Mouse (Mus musculus): ENCODE measurements around the gene Jazf1. TPM values are rescaled to one million over a fixed set of nuclear protein-coding genes. Genes with fewer than 3 reads are reported as not detected.

Jazf1 gene
- polyA plus RNA-seq, 1 experiment from 2014 or later = 33.3 TPM

DNA sequence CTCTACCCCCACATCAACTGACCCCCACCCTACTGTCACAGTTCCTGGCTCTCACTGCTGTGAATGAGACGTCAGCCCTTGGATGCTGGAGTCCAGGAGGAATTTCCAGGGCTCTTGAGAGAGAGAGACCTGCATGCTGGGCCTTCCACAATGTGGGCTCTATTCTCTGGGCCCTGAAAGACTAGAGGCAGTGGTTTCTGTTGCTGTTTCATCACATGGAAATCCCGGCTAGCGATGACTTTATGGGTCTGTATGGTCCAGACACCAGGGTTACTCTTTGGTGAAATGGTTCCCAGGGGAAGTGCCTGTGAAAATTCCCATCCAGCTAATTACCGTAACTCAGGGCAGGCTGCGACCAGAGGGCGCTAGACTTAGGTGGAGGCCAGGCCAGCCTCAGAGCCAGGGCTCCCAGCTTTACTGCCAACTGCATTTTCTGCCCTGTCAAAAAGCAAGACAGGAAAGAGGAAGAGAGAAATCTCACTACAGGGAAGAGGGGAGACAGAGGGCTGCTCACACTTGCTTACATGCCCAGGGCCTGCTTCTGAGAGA, 271.1 kb downstream of the Jazf1 start:
- no peak overlapping the region for H3K9ac ChIP-seq (replicated peaks)
- H3K27ac ChIP-seq (replicated peaks) = no peak overlapping the region
- H3K36me3 ChIP-seq = no peaks in the 10 kb centered on the region
- ATAC-seq (replicated peaks) = no peak
- no peaks in the 10 kb centered on the region for H3K9me3 ChIP-seq
- WGBS = 45% methylated on average over 6 of the region's 6 CpGs
- no peaks in the 10 kb centered on the region for H3K27me3 ChIP-seq
- H3K4me1 ChIP-seq = peaks cover 36% of the 10 kb centered on the region
- H3K4me3 ChIP-seq = no peak overlapping the region
- H3K4me2 ChIP-seq (replicated peaks) = no peak overlapping the region

DNA sequence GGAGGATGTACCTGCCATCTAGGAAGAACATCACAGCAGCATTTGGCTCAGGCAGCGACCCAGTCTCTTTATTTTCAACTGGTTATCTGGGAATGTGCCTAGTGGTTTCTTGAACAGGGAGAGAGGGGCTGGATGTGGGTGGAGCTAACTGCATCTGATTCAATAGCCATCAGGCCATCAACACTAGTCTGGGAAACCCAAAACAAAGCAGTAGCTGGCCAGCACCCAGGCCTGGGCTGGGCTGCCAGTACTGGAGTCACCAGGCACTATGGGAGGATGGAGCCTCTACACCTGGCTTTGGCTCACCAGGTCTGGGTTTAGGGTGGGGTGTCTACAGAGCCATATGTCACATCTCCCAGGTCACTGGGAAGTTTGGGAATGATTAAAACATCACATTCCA, 271.7 kb downstream of the Jazf1 start:
- H3K27ac ChIP-seq (replicated peaks) = no peak overlapping the region
- no peaks in the 10 kb centered on the region for H3K27me3 ChIP-seq
- H3K9me3 ChIP-seq = no peaks in the 10 kb centered on the region
- H3K4me1 ChIP-seq = peaks cover 36% of the 10 kb centered on the region
- H3K9ac ChIP-seq (replicated peaks) = no peak overlapping the region
- peak; percentile 64; the same call in 1 of the 2 replicates for ATAC-seq (replicated peaks)
- H3K36me3 ChIP-seq = no peaks in the 10 kb centered on the region
- WGBS = 26% methylated on average over 1 of the region's 1 CpGs
- no peak overlapping the region for H3K4me2 ChIP-seq (replicated peaks)
- H3K4me3 ChIP-seq = no peak overlapping the region

DNA sequence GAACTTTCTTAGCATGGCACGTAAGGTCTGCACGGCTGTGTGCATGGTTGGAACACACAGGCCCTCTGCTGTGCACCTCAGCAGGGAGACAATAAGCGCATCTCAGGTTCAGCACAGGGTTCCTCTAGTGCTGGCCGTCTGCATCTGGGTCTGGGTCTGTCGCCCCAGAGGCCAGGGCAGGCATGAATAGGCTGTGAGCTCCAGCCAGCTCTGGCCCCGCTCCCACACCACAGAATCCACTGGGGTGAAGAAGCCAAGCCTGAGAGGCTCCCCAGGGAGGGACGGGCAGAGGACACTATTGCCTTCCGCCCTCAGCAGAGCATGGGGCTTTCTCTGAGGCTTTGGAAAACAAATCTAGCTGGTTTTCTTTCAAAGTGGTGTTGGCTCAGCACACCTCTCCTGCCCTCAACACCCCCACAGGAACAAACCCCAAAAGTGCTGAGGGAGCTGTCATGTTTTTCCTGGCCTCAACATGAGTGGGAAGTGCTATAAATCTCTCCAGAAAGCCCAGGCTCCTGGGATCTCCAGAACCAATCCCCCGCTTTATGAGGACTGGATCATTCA, 272.3 kb downstream of the Jazf1 start:
- Histone ChIP-seq H3K9me3 (no peaks in the 10 kb centered on the region), H3K4me3 (no peak overlapping the region), H3K27me3 (no peaks in the 10 kb centered on the region), H3K9ac (replicated peaks) (no peak overlapping the region), H3K27ac (replicated peaks) (peak overlapping the region; percentile 71; the same call in 1 of the 2 replicates), H3K4me1 (peaks cover 36% of the 10 kb centered on the region), H3K4me2 (replicated peaks) (no peak overlapping the region), H3K36me3 (no peaks in the 10 kb centered on the region)
- WGBS = 65% methylated on average over 9 of the region's 9 CpGs
- ATAC-seq (replicated peaks) = no peak

DNA sequence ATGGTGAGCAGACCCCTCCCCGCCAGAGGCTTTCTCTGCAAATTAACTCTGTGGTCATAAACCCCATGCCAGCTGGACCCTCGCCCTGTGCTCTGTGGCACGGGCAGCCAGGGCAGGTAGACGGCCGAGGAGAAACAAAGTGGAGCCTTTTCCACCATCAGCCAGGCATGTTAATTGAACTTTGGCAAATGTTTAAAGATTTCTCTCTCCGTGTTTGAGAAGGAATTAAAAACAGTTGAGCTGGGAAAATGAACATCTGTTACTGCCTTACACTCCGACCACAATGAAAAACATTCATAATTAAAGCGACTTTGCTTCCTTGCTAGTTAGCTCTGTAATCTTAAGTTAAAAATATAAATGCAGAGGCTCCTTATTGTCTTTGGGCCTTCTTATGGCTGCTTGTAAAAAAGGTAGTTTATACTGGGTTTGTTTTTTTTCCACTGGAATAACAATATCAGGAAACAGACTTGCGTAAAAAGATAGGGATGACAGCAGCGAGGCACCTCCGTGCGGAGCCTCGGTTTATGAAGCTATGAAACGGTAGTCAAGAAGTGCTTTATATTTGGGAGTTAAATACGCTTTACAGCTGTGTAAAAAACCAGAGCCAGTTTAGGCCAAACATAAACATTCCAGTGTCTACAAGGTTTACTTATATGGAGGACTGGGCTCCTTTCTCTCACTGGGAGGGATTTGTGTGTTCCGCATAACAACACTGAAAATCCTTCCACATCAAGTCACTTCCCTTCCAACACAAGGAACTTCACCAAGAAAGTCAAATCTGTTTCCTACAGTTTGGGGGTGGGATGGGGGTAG, 273.2 kb downstream of the Jazf1 start:
- H3K4me1 ChIP-seq = peaks cover 38% of the 10 kb centered on the region
- peak; percentile 60 for ATAC-seq (replicated peaks)
- H3K36me3 ChIP-seq = no peaks in the 10 kb centered on the region
- 30% methylated on average over 16 of the region's 16 CpGs for WGBS
- H3K4me3 ChIP-seq = no peak overlapping the region
- H3K27ac ChIP-seq (replicated peaks) = peak overlapping the region; percentile 71
- H3K27me3 ChIP-seq = no peaks in the 10 kb centered on the region
- H3K4me2 ChIP-seq (replicated peaks) = peak overlapping the region; percentile 30
- H3K9me3 ChIP-seq = no peaks in the 10 kb centered on the region
- no peak overlapping the region for H3K9ac ChIP-seq (replicated peaks)

DNA sequence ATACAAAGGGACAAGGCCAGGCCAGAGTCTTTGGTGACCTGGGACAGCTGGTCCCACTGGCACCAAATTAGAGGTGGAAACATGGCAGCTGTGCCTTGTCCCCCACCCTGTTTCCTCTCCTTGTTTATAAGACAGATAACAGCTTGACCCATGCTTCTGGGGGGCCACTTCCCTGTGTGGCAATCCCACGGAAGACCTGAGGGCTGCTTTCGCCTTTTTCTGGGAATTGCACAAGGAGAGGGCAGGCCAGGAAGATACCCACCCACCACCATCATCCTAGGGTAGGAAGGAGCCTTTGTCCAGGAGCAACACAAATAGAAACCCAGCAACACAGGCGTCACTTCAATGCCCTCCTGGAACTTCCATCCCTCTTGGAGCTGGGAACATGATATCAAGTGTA, 276.0 kb downstream of the Jazf1 start:
- Histone ChIP-seq H3K9me3 (no peaks in the 10 kb centered on the region), H3K4me2 (replicated peaks) (no peak overlapping the region), H3K36me3 (no peaks in the 10 kb centered on the region), H3K9ac (replicated peaks) (no peak overlapping the region), H3K27ac (replicated peaks) (no peak overlapping the region), H3K4me1 (peaks cover 42% of the 10 kb centered on the region), H3K27me3 (no peaks in the 10 kb centered on the region), H3K4me3 (no peak overlapping the region)
- ATAC-seq (replicated peaks) = no peak
- WGBS = 86% methylated on average over 3 of the region's 3 CpGs

DNA sequence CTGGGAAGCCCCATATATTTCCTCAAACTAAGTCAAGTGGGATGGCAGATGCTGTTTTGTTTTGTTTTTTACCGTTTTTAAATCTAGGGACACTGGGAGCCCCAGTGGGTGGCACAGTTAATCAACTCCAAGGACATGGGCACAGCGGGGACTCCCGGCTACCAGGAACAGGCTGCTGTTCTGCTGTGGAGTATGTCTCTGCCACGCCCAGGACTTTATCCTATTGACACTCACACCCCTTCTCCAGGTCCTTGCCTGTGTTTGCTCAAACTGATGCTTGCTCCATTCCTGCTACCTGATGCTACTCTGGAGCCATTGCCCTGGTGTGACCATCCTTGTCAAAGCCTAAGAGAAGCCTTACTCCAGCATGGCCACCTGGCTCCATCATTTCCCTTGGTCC, 277.6 kb downstream of the Jazf1 start:
- H3K36me3 ChIP-seq = no peaks in the 10 kb centered on the region
- H3K4me1 ChIP-seq = peaks cover 26% of the 10 kb centered on the region
- WGBS = 88% methylated on average over 4 of the region's 4 CpGs
- no peaks in the 10 kb centered on the region for H3K27me3 ChIP-seq
- no peaks in the 10 kb centered on the region for H3K9me3 ChIP-seq
- ATAC-seq (replicated peaks) = no peak
- no peak overlapping the region for H3K27ac ChIP-seq (replicated peaks)
- H3K4me3 ChIP-seq = no peak overlapping the region
- no peak overlapping the region for H3K4me2 ChIP-seq (replicated peaks)
- H3K9ac ChIP-seq (replicated peaks) = no peak overlapping the region

DNA sequence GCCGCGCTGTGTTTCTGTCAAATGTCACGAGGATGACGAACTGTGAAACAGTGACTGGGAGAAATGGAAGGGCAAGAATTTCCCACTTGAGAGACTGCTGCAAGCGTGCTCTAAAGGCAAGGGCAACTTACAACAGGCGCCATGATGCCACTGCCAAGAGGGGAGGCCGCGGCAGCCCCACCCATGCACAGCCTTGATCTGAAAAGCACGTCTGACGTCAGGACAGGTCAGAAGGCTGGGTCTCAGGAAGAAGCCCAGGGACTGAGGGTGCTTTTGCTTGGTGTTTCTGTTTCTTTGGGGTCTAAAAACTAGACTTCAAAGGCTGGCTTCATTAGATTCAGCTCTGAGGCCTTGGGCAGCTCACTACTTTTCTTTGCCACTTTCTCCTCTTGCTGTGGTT, 278.1 kb downstream of the Jazf1 start:
- no peaks in the 10 kb centered on the region for H3K36me3 ChIP-seq
- H3K4me2 ChIP-seq (replicated peaks) = no peak overlapping the region
- peaks cover 22% of the 10 kb centered on the region for H3K4me1 ChIP-seq
- H3K4me3 ChIP-seq = no peak overlapping the region
- H3K9ac ChIP-seq (replicated peaks) = no peak overlapping the region
- no peaks in the 10 kb centered on the region for H3K9me3 ChIP-seq
- no peaks in the 10 kb centered on the region for H3K27me3 ChIP-seq
- 67% methylated on average over 10 of the region's 10 CpGs for WGBS
- no peak overlapping the region for H3K27ac ChIP-seq (replicated peaks)
- no peak for ATAC-seq (replicated peaks)

DNA sequence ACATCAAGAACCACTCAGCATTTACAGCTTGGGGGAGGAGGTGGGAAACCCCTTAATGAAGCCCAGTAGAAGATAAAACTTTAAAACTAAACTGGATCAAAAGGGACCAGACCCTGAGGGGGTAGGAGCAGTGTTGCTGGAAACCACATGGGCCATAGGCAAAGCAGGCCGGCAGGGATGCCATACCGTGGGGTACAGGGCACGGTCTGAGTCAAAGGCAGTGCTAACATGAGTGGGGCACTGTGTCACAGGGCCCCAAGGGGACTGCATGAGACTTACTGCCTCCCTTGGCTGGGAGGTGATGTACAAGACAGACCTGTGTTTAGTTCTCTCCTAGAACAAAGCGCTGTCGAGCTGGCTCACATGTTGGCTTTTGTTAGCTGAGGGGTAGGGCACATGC, 288.9 kb downstream of the Jazf1 start:
- 84% methylated on average over 5 of the region's 5 CpGs for WGBS
- H3K36me3 ChIP-seq = no peaks in the 10 kb centered on the region
- H3K27me3 ChIP-seq = no peaks in the 10 kb centered on the region
- no peak overlapping the region for H3K27ac ChIP-seq (replicated peaks)
- H3K4me3 ChIP-seq = no peak overlapping the region
- no peak overlapping the region for H3K9ac ChIP-seq (replicated peaks)
- H3K4me1 ChIP-seq = peaks cover 4% of the 10 kb centered on the region; the same call in 1 of the 2 replicates
- no peak for ATAC-seq (replicated peaks)
- no peak overlapping the region for H3K4me2 ChIP-seq (replicated peaks)
- H3K9me3 ChIP-seq = no peaks in the 10 kb centered on the region

DNA sequence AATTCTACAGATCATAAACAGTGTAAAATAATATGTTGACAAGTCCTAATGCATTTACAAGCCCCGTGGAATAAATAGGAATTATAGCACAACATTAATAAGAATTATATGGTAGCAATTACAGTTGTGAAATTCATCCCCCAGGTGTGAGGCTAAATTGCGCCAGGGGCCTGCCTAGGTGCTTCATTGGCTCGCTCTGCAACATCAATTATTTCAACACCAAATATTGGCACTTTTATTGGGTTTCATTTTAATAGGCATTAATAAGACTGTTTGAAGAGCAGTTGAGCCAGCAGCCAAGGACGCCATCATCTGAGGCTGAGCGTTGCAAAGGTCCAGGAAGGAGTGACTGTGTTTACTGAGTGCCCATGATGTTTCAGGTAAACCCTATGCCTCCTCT, 289.9 kb downstream of the Jazf1 start:
- Histone ChIP-seq H3K4me2 (replicated peaks) (no peak overlapping the region), H3K9me3 (no peaks in the 10 kb centered on the region), H3K27me3 (no peaks in the 10 kb centered on the region), H3K9ac (replicated peaks) (no peak overlapping the region), H3K4me1 (peaks cover 4% of the 10 kb centered on the region; the same call in 1 of the 2 replicates), H3K4me3 (no peak overlapping the region), H3K36me3 (no peaks in the 10 kb centered on the region), H3K27ac (replicated peaks) (no peak overlapping the region)
- 89% methylated on average over 5 of the region's 5 CpGs for WGBS
- no peak for ATAC-seq (replicated peaks)

DNA sequence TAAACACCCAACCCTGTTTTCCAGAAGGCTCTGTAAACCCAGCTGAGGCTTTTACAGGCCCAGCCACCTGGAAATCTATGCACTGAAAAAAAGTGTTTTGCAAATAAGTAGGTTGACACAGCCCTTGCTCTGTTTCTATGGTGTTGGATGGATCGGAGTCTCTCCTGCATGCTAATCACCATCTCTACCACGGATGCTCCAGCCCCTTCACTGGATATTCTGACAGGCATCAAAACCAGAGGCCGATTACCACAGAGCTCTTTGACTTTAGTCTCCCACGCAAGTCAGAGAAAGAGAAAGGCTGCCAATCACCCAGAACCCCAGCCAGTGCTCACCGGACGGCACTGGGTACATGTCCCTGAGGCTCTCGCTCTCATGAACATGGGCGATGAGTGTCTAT, 291.4 kb downstream of the Jazf1 start:
- H3K4me2 ChIP-seq (replicated peaks) = no peak overlapping the region
- no peak for ATAC-seq (replicated peaks)
- H3K36me3 ChIP-seq = no peaks in the 10 kb centered on the region
- H3K27ac ChIP-seq (replicated peaks) = no peak overlapping the region
- WGBS = 79% methylated on average over 8 of the region's 8 CpGs
- H3K9ac ChIP-seq (replicated peaks) = no peak overlapping the region
- H3K4me1 ChIP-seq = peaks cover 4% of the 10 kb centered on the region; the same call in 1 of the 2 replicates
- H3K27me3 ChIP-seq = no peaks in the 10 kb centered on the region
- no peak overlapping the region for H3K4me3 ChIP-seq
- no peaks in the 10 kb centered on the region for H3K9me3 ChIP-seq

DNA sequence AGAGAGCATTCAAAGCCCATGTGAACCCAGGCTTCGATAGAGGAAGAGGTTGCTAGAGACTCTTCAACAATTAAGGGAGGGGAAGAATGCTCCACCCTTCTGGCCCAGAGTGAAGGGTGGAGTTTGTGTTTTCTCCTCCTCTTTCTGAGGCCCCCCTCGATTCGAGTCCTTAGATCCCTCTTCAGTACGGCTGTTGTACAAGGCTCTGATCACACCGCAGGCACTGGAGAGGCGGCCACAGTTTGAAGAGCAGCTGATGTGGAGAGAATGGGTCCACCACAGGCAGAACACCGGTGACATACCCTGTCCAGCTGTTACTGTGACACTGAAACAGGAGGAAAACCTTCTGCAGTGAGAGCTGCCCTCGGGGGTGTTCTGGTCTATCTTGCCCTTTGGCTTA, 292.5 kb downstream of the Jazf1 start:
- peaks cover 2% of the 10 kb centered on the region; the same call in 1 of the 2 replicates for H3K4me1 ChIP-seq
- 89% methylated on average over 8 of the region's 8 CpGs for WGBS
- H3K4me2 ChIP-seq (replicated peaks) = no peak overlapping the region
- no peaks in the 10 kb centered on the region for H3K36me3 ChIP-seq
- no peak overlapping the region for H3K27ac ChIP-seq (replicated peaks)
- H3K9ac ChIP-seq (replicated peaks) = no peak overlapping the region
- no peak overlapping the region for H3K4me3 ChIP-seq
- H3K27me3 ChIP-seq = no peaks in the 10 kb centered on the region
- no peak for ATAC-seq (replicated peaks)
- no peaks in the 10 kb centered on the region for H3K9me3 ChIP-seq

DNA sequence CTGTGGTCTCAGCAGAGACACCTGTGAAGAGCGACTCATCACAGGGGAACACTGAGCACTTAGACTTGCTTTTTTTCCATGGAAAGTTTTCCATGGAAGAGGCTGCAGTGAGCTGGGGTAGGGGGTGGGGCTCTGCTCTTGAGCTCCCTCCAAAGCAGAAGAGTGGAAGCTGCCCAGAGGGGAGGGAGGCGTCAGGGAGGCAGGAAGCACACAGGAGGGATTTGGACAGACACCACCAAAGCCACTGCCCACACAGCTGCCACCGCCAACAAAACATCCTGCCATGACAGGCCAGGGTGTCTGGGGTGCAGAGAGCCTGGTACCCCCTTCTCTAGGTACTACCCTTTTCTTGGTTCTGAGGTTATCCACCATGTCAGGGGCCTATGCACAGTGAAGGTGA, 293.1 kb downstream of the Jazf1 start:
- ATAC-seq (replicated peaks) = no peak
- no peak overlapping the region for H3K27ac ChIP-seq (replicated peaks)
- no peaks in the 10 kb centered on the region for H3K36me3 ChIP-seq
- H3K4me3 ChIP-seq = no peak overlapping the region
- H3K4me2 ChIP-seq (replicated peaks) = no peak overlapping the region
- no peaks in the 10 kb centered on the region for H3K27me3 ChIP-seq
- H3K9ac ChIP-seq (replicated peaks) = no peak overlapping the region
- no peaks in the 10 kb centered on the region for H3K4me1 ChIP-seq
- H3K9me3 ChIP-seq = no peaks in the 10 kb centered on the region
- WGBS = 87% methylated on average over 3 of the region's 3 CpGs

All from forebrain, embryonic 15.5 days (tissue).